Mouse (Mus musculus): ENCODE data around the gene Pcnt. TPM values are rescaled to one million over a fixed set of nuclear protein-coding genes. Genes with fewer than 3 reads are reported as not detected.

Gene Pcnt
- polyA plus RNA-seq, 1 experiment from 2014 or later: 15.0 TPM

DNA sequence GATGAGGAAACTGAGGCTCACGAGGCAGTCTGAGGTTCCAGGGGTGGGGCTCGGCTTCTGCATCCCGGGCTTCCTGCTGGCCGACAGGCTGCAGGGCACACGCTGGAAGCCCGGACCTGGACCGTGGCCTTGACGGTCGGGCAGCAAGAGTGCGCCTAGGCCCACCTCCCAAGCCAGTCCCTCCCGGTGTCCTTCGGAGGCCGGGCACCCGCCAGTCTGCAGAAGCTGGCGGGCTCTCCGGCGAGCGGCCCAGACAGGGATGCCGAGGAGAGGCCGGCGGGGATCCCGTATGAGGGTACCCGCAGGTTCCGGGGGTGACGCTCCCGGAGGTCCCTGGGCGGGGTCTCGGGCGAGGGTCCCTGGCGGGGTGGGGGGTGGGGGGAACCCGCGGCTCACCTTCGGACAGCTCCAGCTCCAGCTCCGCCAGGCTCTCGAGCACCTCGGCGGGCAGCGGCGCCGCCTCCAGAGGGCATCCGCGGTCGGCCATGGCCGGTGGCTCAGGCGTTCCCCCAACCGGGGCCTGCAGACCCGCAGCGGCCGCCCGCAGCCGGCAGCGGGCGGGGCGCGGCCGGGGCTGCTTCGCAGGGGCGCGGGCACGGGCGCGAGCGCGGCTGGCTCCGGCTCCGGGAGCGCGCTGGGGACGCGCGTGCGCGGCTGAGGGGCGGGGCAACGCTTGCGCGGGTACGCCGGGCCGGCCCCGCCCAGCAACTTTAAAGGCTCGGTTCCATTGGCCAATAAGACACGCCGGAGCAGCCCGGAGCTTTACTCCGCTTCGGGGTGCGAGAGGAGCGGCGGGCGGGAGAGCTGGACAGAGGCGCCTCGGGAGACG, 97.7 kb downstream of the Pcnt start, which contains the start of gene Dip2a:
Gene Dip2a (minus strand): TSS at position 581 of the 829 bp plus-strand sequence.
- H3K27me3 ChIP-seq: no peaks in the 10 kb centered on the region; the same call in 1 of the 2 replicates
- peak within 1 kb of the TSS; percentile 74 for H3K4me3 ChIP-seq
- H3K9me3 ChIP-seq (replicated peaks): no peaks in the 10 kb centered on the region
- peak; percentile 95 for ATAC-seq
- H3K4me2 ChIP-seq: peak within 1 kb of the TSS; percentile 77
- H3K27ac ChIP-seq: peak within 1 kb of the TSS; percentile 84
- H3K36me3 ChIP-seq (ENCODE audit: poor library complexity, severe bottlenecking): peaks cover 10% of the 10 kb centered on the region; the same call in 1 of the 2 replicates
- peaks cover 26% of the 10 kb centered on the region for H3K4me1 ChIP-seq
- H3K9ac ChIP-seq: peak within 1 kb of the TSS; percentile 89
- under 1% methylated on average over 91 of the region's 94 CpGs for WGBS

DNA sequence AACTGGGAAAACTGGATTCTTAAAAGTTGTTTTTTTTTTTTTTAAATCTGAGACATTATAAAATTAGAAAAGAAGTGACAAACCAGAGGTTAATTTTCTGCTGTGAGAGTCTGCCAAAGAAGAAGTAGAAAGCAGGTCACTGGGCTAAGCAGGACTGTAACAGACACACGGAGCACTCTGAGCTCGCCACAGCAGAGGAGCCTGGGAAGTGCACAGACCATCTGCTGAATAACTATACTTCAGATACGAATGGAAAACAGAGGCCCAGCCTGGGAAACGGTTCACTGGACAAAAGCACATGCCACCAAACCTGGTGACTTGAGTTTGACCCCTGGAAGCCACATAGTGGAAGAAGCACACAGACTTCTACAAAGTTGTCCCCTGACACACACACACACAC, 108.2 kb downstream of the Pcnt start:
- H3K27me3 ChIP-seq: no peaks in the 10 kb centered on the region
- H3K9ac ChIP-seq: no peak overlapping the region
- no peak overlapping the region for H3K4me3 ChIP-seq
- no peaks in the 10 kb centered on the region for H3K9me3 ChIP-seq (replicated peaks)
- 0 out of 2 replicates have a peak, but pooled peaks cover 5% of the 10 kb centered on the region for H3K4me1 ChIP-seq
- WGBS: 44% methylated on average over 4 of the region's 4 CpGs
- no peak overlapping the region for H3K4me2 ChIP-seq
- no peak for ATAC-seq
- H3K36me3 ChIP-seq (ENCODE audit: poor library complexity, severe bottlenecking): no peaks in the 10 kb centered on the region
- no peak overlapping the region for H3K27ac ChIP-seq

DNA sequence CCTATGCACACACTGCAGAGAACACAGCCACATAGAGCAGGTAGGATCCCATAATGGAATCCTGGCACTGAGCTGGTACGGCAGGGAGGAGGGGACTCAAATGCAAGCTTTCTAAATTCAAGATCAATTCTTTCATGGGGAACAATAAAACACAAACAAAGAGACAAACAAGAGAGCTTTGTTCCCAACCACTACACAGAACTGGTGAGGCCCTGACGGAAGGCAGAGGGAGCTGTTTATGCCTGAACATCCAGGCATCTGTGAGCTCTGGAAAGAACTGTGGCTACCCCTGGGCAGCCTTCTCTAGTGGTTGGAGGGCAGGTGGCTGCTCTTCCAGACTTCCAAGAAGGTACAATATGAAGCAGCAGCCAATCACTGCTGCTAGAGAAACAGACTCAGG, 110.5 kb downstream of the Pcnt start:
- Histone ChIP-seq H3K9ac (no peak overlapping the region), H3K27ac (no peak overlapping the region), H3K4me2 (no peak overlapping the region), H3K27me3 (no peaks in the 10 kb centered on the region), H3K9me3 (replicated peaks) (no peaks in the 10 kb centered on the region), H3K4me3 (no peak overlapping the region), H3K4me1 (0 out of 2 replicates have a peak, but pooled peaks cover 5% of the 10 kb centered on the region), H3K36me3 (ENCODE audit: poor library complexity, severe bottlenecking) (no peaks in the 10 kb centered on the region)
- no peak for ATAC-seq
- 28% methylated on average over 2 of the region's 2 CpGs for WGBS

DNA sequence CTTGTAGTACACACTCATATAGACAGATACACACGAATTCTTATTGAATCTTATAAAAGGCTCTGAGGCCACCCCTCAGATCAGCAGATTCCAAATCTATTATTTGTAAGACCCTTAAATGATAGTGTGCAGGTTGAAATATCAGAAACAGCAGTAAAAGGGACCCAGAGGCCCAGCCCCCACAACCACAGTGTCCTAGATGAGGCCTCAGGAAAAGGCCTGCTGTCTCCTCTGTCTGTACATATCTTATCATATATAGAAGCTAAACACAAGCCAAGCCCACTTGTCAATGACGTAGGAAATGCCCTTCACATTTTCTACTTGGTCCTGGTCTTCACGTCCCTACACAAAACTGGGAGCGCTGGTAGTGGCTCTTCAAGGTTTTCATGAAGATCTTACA, 113.5 kb downstream of the Pcnt start:
- 0 out of 2 replicates have a peak, but pooled peaks cover 5% of the 10 kb centered on the region for H3K4me1 ChIP-seq
- H3K27me3 ChIP-seq: no peaks in the 10 kb centered on the region
- H3K9ac ChIP-seq: no peak overlapping the region
- no peaks in the 10 kb centered on the region for H3K36me3 ChIP-seq (ENCODE audit: poor library complexity, severe bottlenecking)
- no peak overlapping the region for H3K27ac ChIP-seq
- WGBS: 90% methylated on average over 4 of the region's 4 CpGs
- H3K9me3 ChIP-seq (replicated peaks): no peaks in the 10 kb centered on the region
- ATAC-seq: no peak
- no peak overlapping the region for H3K4me3 ChIP-seq
- H3K4me2 ChIP-seq: no peak overlapping the region

DNA sequence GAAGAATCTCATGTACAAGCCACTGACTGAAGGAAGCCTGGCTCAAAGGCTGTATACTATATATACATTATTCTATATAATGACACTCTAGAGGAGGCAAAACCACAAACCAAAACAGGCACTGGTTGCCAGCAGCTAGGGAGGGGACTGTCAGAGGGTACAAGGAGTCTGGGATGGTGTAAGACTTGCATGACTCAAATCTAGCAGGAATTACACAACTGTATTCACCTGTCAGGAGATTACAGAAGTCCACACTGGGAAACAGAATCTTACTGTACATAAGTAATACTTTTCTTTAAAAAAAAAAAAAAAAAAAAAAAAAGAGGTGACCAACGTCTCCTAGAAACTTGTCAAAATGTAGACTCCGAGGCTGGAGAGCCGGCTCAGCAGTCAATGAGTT, 114.0 kb downstream of the Pcnt start:
- ATAC-seq: no peak
- H3K27me3 ChIP-seq: no peaks in the 10 kb centered on the region
- 83% methylated on average over 3 of the region's 3 CpGs for WGBS

DNA sequence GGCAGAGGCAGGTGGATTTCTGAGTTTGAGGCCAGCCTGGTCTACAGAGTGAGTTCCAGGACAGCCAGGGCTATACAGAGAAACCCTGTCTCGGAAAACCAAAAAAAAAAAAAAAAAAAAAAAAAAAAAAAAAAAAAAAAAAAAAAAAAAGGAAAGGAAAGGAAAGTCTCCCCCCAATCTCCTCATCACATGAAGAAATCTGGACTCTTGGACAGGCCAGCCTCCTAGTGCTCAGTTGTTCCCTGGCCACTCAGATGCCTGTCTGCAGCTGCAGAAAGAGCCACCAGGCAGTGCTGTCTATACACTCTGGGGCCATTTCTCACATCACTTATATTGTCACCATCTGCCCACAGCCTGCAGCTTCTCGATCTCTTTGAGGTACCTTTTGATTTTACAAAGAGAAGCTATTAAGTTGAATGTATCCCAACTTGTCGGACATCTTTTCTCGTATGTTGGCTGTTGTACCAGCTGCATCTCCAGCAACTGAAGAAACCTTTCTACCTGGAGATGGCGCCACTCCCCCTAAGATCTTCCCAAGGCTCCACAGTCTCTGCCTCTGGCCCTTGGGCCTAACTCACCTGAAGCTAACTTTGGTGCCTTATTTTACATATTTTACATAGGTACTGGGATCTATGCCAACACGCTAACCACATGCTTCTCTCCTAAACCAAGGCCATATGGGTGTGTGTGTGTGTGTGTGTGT, 116.1 kb downstream of the Pcnt start:
- Histone ChIP-seq H3K4me3 (no peak overlapping the region), H3K27ac (no peak overlapping the region), H3K9me3 (replicated peaks) (no peaks in the 10 kb centered on the region), H3K4me1 (no peaks in the 10 kb centered on the region), H3K4me2 (no peak overlapping the region), H3K27me3 (no peaks in the 10 kb centered on the region), H3K36me3 (ENCODE audit: poor library complexity, severe bottlenecking) (no peaks in the 10 kb centered on the region), H3K9ac (no peak overlapping the region)
- ATAC-seq: no peak
- 83% methylated on average over 6 of the region's 6 CpGs for WGBS

More for the DNA sequence above, 114.0 kb downstream of the Pcnt start:
- H3K4me3 ChIP-seq: no peak overlapping the region
- no peak overlapping the region for H3K4me2 ChIP-seq
- H3K9me3 ChIP-seq (replicated peaks): no peaks in the 10 kb centered on the region
- no peak overlapping the region for H3K9ac ChIP-seq
- H3K4me1 ChIP-seq: 0 out of 2 replicates have a peak, but pooled peaks cover 5% of the 10 kb centered on the region
- no peaks in the 10 kb centered on the region for H3K36me3 ChIP-seq (ENCODE audit: poor library complexity, severe bottlenecking)
- no peak overlapping the region for H3K27ac ChIP-seq

DNA sequence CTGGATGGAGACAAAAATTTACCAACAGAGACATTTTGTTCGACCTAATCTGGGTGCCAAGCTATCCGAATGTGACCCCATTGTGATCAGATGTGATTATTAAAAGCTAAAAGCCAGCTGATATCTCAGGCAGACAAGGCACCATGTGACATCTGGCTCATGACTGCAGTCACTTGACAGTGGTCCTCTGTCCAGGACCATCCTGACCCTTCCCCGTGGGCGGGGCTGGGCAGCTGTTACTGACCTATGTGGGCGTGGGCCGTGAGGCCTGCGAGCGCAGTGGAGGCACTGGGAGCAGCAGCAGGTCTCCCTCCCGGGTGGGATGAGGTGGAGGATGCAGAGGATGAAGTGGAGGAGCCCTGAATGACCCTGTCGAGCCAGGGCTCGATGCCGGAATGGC, 125.0 kb downstream of the Pcnt start:
- 88% methylated on average over 12 of the region's 12 CpGs for WGBS

DNA sequence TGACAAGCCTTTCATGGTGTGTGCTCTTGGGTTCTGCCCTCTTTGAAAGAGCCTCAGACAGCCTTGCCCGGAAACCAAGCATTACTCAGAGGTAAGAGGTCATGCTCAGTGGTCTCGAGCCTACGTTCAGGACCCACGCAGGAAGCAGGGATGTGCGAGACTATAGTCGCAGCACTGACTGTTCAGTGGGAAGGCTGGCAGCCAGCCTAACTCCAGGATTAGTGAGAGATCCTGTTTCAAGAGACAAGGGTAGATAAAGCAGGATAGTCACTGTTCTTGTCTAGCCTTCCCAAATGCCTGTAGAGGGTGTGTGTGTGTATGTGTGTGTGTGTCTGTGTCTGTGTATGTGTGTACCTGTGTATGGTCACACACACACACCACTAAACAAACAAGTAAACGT, 126.4 kb downstream of the Pcnt start:
- no peak overlapping the region for H3K4me3 ChIP-seq
- 85% methylated on average over 7 of the region's 7 CpGs for WGBS
- no peak for ATAC-seq
- H3K9me3 ChIP-seq (replicated peaks): no peaks in the 10 kb centered on the region
- no peak overlapping the region for H3K4me2 ChIP-seq
- no peaks in the 10 kb centered on the region for H3K27me3 ChIP-seq
- no peak overlapping the region for H3K27ac ChIP-seq
- H3K4me1 ChIP-seq: no peaks in the 10 kb centered on the region
- no peak overlapping the region for H3K9ac ChIP-seq
- peaks cover 52% of the 10 kb centered on the region for H3K36me3 ChIP-seq (ENCODE audit: poor library complexity, severe bottlenecking)

More for the DNA sequence above, 125.0 kb downstream of the Pcnt start:
- Histone ChIP-seq H3K4me2 (no peak overlapping the region), H3K9me3 (replicated peaks) (no peaks in the 10 kb centered on the region), H3K27me3 (no peaks in the 10 kb centered on the region), H3K9ac (no peak overlapping the region), H3K4me1 (no peaks in the 10 kb centered on the region), H3K36me3 (ENCODE audit: poor library complexity, severe bottlenecking) (peaks cover 45% of the 10 kb centered on the region), H3K4me3 (no peak overlapping the region), H3K27ac (no peak overlapping the region)
- ATAC-seq: no peak

DNA sequence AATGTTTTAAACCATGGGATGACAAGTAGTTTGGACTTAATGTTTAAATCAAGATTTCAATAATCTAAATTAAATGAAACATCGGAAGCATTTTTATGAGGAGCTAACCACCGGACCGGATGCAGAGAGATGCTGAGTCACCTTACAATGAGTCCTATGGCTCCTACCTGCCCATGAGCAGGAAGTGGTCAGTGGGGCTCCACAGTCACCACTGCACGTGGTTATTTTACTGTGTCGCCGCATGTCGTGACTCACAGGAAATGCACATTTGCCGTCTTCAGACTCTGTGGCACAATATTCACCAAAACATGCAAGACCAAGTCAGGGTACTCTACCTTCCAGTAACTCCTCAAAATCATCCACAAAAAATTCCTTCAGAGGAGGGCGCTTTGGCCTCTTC, 135.8 kb downstream of the Pcnt start:
- H3K36me3 ChIP-seq (ENCODE audit: poor library complexity, severe bottlenecking): peaks cover 56% of the 10 kb centered on the region
- H3K4me2 ChIP-seq: no peak overlapping the region
- no peak overlapping the region for H3K27ac ChIP-seq
- no peak overlapping the region for H3K9ac ChIP-seq
- H3K4me3 ChIP-seq: no peak overlapping the region
- WGBS: 96% methylated on average over 9 of the region's 9 CpGs
- no peaks in the 10 kb centered on the region for H3K27me3 ChIP-seq
- H3K4me1 ChIP-seq: no peaks in the 10 kb centered on the region
- H3K9me3 ChIP-seq (replicated peaks): no peaks in the 10 kb centered on the region
- no peak for ATAC-seq

Other genes starting within 250 kb of the Pcnt start
- 173 and 181 TPM in 2 replicates for gene Prmt2, start 204.9 kb downstream of the Pcnt start, polyA plus RNA-seq (2015; fragmentation: Nextera tagmentation; extraction: Ambion mirVana)
- 0.47 TPM in 1 of 2 replicates, not detected in the other for gene S100b, start 188.9 kb downstream of the Pcnt start, polyA plus RNA-seq (2015; fragmentation: Nextera tagmentation; extraction: Ambion mirVana)
- gene Dip2a, start 97.5 kb downstream of the Pcnt start, polyA plus RNA-seq (2015; fragmentation: Nextera tagmentation; extraction: Ambion mirVana): 10.2 and 10.4 TPM in 2 replicates
- gene AC141477.1, start 2.3 kb downstream of the Pcnt start, polyA plus RNA-seq (2015; fragmentation: Nextera tagmentation; extraction: Ambion mirVana): 2.1 TPM in 1 of 2 replicates, not detected in the other
- gene 2610028H24Rik, start 6.3 kb upstream of the Pcnt start, polyA plus RNA-seq (2015; fragmentation: Nextera tagmentation; extraction: Ambion mirVana): not detected in 2 replicates
- 68.0 and 71.3 TPM in 2 replicates for gene Mcm3ap, start 26.1 kb upstream of the Pcnt start, polyA plus RNA-seq (2015; fragmentation: Nextera tagmentation; extraction: Ambion mirVana)
- gene Ybey, start 26.3 kb upstream of the Pcnt start, polyA plus RNA-seq (2015; fragmentation: Nextera tagmentation; extraction: Ambion mirVana): 7.8 and 7.9 TPM in 2 replicates
- gene Lss, start 88.8 kb upstream of the Pcnt start, polyA plus RNA-seq (2015; fragmentation: Nextera tagmentation; extraction: Ambion mirVana): 48.4 and 51.6 TPM in 2 replicates
- 0.22 TPM in 1 of 2 replicates, not detected in the other for gene Spatc1l, start 119.5 kb upstream of the Pcnt start, polyA plus RNA-seq (2015; fragmentation: Nextera tagmentation; extraction: Ambion mirVana)
- gene Ftcd, start 132.9 kb upstream of the Pcnt start, polyA plus RNA-seq (2015; fragmentation: Nextera tagmentation; extraction: Ambion mirVana): not detected in 2 replicates
- gene Col6a2, start 180.8 kb upstream of the Pcnt start, polyA plus RNA-seq (2015; fragmentation: Nextera tagmentation; extraction: Ambion mirVana): 4.4 and 5.4 TPM in 2 replicates